Mouse (Mus musculus) bone marrow, adult 2 months (tissue): ENCODE results near the gene Slc29a2. TPM values are rescaled to one million over a fixed set of nuclear protein-coding genes. Genes with fewer than 3 reads are reported as not detected.

Source experiments
- H3K27ac ChIP-seq: fragments of 200-500 bp; 2 replicates; pipeline ENCODE4 v1.5.1; 2012; ENCODE audit warnings: low read depth, mild to moderate bottlenecking, control low read depth, inconsistent platforms, low read length; ENCODE audit not compliant: control insufficient read depth, poor library complexity, insufficient read depth
- H3K4me1 ChIP-seq: fragments of 200-500 bp; 2 replicates; pipeline ENCODE4 v1.6.1; 2011; ENCODE audit warnings: low read length; ENCODE audit not compliant: control insufficient read depth, insufficient read depth
- H3K4me3 ChIP-seq: fragments of 200-500 bp; replicated peaks from 2 replicates; pipeline ENCODE3; 2011; ENCODE audit warnings: mild to moderate bottlenecking, low read depth, low read length, control low read depth; ENCODE audit not compliant: control insufficient read depth
- CTCF ChIP-seq: fragments of 200-500 bp; IDR thresholded peaks from 2 replicates; pipeline ENCODE4 v1.5.1; 2011; ENCODE audit warnings: low read length, control low read depth; ENCODE audit not compliant: control insufficient read depth, insufficient read depth
- POLR2A ChIP-seq: fragments of 200-500 bp; IDR thresholded peaks from 2 replicates; pipeline ENCODE4 v1.6.1; 2011; ENCODE audit warnings: low read depth, mild to moderate bottlenecking, control low read depth, low read length, borderline replicate concordance; ENCODE audit not compliant: control insufficient read depth
- WGBS: fragments of 180-500 bp; shearing (Covaris S2); methylation state at CpG from one replicate; pipeline ENCODE4 v1.1.7; 2018; 5-methylcytosine and 5-hydroxymethylcytosine counted together
- polyA plus RNA-seq: library from polyadenylated mRNA; stranded (reverse); fragments of >200 nt; gene quantifications from 2 replicates; pipeline ENCODE4 v1.2.4, GENCODE M21; 2011; ENCODE audit warnings: low replicate concordance; ENCODE audit not compliant: missing spikeins, insufficient read depth, insufficient read length

Slc29a2 gene
- polyA plus RNA-seq, 1 experiment, result 1.7 TPM

DNA sequence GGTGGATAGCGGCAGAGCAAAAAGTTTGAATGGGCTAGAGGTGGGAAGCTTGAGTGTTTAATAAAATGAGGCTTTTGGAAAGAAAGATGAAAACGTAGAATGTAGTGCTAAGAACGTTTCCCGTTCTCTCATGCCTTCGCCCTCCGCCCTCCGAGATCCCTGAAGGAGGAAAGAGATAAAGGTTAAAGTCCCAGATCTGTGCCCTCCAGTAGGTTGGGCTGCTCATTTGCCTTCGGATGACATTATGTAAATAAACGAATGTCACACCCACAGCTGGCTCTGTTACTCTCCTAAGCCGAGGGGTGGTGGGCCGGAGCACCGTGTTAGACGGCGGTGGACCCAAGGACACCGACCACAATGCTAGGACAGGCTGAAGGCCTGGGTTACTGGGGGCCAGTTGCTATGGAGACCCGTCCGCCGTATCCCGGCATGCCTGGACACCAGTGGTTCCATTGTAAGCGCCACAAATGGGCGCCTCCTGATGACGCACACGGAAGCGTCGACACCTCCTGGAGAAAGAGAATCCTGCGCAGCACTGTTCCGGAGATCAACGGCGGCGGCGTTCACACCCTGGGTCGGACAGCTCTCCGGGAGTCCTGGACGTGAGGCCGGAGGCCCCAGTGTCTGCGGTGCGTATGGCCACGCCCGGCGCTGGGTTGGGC, 17.3 kb downstream of the Slc29a2 start, which contains the start of gene Brms1:
TSS of gene Brms1 (plus strand) at position 493 of the 662 bp plus-strand sequence.
- 3% methylated on average over 40 of the region's 40 CpGs for whole genome bisulfite sequencing
- no peak for TF ChIP-seq CTCF
- TF ChIP-seq POLR2A, result peak; percentile 74; the same call in 1 of the 2 replicates
- H3K27ac ChIP-seq, result peak within 1 kb of the TSS; percentile 57; the same call in 1 of the 2 replicates
- peak within 1 kb of the TSS; percentile 95 for H3K4me3 ChIP-seq
- no peaks in the 10 kb centered on the region; the same call in 1 of the 2 replicates for H3K4me1 ChIP-seq

- TF ChIP-seq POLR2A (no peak), CTCF (no peak)
- Histone ChIP-seq H3K4me3 (peak overlapping the region; percentile 95), H3K27ac (peak overlapping the region; percentile 57; the same call in 1 of the 2 replicates), H3K4me1 (no peaks in the 10 kb centered on the region; the same call in 1 of the 2 replicates)
- WGBS, result 2% methylated on average over 16 of the region's 16 CpGs
Observed at GRCm38 (mm10) chr19:5041588-5041987, 17.9 kb downstream of the Slc29a2 start.

- no peak for TF ChIP-seq POLR2A
Observed at GRCm38 (mm10) chr19:5045531-5045930, 21.9 kb downstream of the Slc29a2 start.

GRCm38 (mm10) chr19:5048138-5049056, 24.7 kb downstream of the Slc29a2 start:
- WGBS, result 86% methylated on average over 14 of the region's 14 CpGs
- TF ChIP-seq POLR2A (no peak), CTCF (peak; percentile 4; the same call in 1 of the 2 replicates)
- H3K27ac ChIP-seq, result no peak overlapping the region
- H3K4me3 ChIP-seq, result no peak overlapping the region
- H3K4me1 ChIP-seq, result no peaks in the 10 kb centered on the region

More at GRCm38 (mm10) chr19:5045531-5045930, 21.9 kb downstream of the Slc29a2 start:
- Histone ChIP-seq H3K4me3 (no peak overlapping the region), H3K4me1 (no peaks in the 10 kb centered on the region; the same call in 1 of the 2 replicates), H3K27ac (no peak overlapping the region)
- 73% methylated on average over 4 of the region's 4 CpGs for WGBS

DNA sequence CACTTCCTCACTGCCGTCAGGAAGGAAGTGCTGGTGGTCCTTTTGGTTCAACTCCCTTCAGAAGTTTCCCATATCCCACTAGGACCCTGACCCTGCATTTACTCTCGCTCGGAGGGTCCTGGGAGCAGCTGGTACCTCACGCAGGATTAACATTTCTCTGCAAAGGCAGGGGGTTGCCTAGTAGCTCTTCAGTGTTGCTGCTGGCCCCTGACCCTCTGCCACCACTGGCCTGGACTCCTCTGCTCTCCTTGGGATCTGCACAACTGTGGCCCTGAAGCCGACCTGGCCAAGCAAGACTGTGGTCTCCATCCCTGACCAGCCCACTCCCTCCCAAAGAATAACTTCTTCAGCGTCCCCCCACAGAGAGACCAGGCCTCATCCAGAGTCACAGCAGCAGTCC, 25.7 kb downstream of the Slc29a2 start:
- Histone ChIP-seq H3K4me3 (no peak overlapping the region), H3K27ac (no peak overlapping the region), H3K4me1 (no peaks in the 10 kb centered on the region)
- 85% methylated on average over 6 of the region's 6 CpGs for WGBS
- TF ChIP-seq POLR2A (no peak), CTCF (no peak)

DNA sequence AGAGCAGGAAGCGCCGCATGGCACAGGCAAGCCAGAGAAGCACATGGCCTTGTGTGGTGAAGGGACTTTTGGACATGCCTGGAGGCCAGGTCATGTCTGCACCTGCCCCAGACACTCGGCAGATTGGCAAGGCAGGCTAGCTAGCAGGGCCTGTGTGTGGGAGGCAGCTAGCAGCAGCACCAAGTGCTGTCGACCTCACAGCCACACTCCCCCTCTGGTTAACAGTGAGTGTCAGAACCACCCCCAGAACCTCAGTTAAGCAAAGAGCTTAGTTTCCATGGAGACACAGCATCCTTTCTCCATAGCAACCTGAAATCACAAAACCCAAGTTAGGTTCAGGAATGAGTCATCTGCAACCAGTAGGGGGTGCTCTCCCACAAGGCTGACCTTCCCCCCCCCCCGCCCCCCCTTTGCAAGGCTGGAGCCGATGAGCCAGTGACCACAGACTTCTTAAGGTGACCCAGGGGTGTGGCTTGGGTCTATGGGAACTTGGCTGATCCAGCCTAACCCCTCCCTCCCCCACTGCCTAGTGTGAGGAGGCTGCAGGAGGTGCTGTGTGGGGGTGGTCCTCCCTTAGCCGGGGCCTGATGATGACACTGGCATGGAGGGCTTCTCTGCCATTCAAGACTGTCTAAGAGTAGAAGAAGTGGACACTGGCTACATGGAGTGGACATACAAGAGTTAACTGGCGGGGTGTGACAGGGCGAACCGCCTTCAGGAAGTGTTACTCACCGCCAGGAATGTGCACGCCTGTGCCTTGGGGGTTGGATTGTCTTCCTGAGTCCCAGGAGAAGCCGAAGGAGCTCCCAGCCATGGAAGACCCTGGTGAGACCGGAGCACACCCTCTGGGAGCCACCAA, 26.6 kb downstream of the Slc29a2 start, which contains the start of gene Rin1:
TSS of gene Rin1 (plus strand) at position 435 of the 859 bp plus-strand sequence.
- Histone ChIP-seq H3K27ac (no peak within 1 kb of the TSS), H3K4me3 (no peak within 1 kb of the TSS), H3K4me1 (no peaks in the 10 kb centered on the region)
- TF ChIP-seq CTCF (no peak), POLR2A (no peak)
- WGBS, result 17% methylated on average over 14 of the region's 14 CpGs

DNA sequence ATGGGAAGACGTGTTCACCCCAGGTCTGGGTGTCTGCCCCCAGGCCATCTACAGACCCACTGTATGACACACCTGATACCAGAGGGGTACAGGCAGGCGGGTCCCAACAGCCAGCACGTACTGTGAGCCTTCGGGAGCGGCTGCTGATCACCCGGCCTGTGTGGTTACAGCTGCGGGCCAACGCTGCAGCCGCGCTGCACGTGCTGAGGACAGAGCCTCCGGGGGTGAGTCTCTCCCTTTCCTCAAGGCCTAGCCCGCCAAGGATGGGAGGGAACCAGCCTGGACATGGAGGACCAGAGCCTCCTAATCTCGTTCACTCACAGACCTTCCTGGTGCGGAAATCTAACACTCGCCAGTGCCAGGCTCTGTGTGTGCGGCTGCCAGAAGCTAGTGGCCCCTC, 27.4 kb downstream of the Slc29a2 start:
- no peak overlapping the region for H3K4me3 ChIP-seq
- 10% methylated on average over 17 of the region's 17 CpGs for WGBS
- H3K27ac ChIP-seq, result no peak overlapping the region
- H3K4me1 ChIP-seq, result no peaks in the 10 kb centered on the region
- no peak for TF ChIP-seq POLR2A
